Mouse (Mus musculus): ENCODE measurements around the gene Esm1.

DNA sequence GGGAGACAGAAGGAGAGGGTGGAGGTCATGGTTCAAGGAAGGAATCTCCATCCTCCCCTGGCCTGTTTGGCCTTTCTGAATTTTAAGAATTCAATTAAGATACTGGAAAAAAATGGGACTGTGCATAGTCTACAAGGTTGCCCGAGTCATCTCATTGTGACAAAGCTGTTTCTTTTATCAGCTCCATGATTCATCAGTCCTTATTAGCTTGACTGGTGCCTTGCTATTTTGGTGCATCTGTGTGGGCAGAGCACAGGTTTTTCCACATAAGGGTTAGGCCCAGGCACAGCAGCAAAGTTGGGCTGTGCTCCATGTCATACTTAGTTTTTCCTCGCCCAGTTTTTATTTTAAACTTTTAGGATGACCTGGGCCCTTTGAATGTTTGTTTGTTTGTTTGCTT is 47.3 kb downstream of the Esm1 start:
- TF ChIP-seq POLR2A (IDR thresholded peaks at IDR 0.05; ENCODE audit: insufficient read depth, low read length) = no peak
- TF ChIP-seq EP300 (IDR thresholded peaks at IDR 0.05; ENCODE audit: insufficient read depth, low read depth, low read length) = no peak
- TF ChIP-seq CTCF (IDR thresholded peaks at IDR 0.05; ENCODE audit: low read depth, low read length) = no peak
